Mouse (Mus musculus) erythroblast, adult 5-6 weeks (primary cell): Measurements from ENCODE around the gene Ankrd33. TPM values are rescaled to one million over a fixed set of nuclear protein-coding genes. Genes with fewer than 3 reads are reported as not detected.
A peak's percentile ranks its signal among the peaks of the same experiment; 100 is the strongest.

Source experiments
- ATAC-seq: replicated peaks from 2 replicates; pipeline ENCODE4 v1.8.0; 2016; ENCODE audit warnings: moderate number of reproducible peaks, mild to moderate bottlenecking, moderate TSS enrichment, inconsistent platforms; ENCODE audit not compliant: poor library complexity, low FRiP score, severe bottlenecking
- total RNA-seq, 2 experiments: library from RNA; stranded (forward) in 1 of 2; stranded (reverse) in 1 of 2; fragments of 150-400 nt in 1 of 2; fragments of 200-764, 138-1000 nt in 1 of 2; gene quantifications; 2 replicates each; pipeline versions ENCODE4 v1.2.3 to v1.2.4; 2015 to 2017; ENCODE audit warnings: low replicate concordance in 2 of 2

The Ankrd33 gene
- total RNA-seq, 2 experiments from 2014 or later, result not detected

- no peak for ATAC-seq
These were observed 29.2 kb downstream of the Ankrd33 start for GRCm38 (mm10) chr15:101144779-101145178.

- ATAC-seq, result peak; percentile 67; the same call in 1 of the 2 replicates
These were observed 30.0 kb downstream of the Ankrd33 start for GRCm38 (mm10) chr15:101145424-101146099.

DNA sequence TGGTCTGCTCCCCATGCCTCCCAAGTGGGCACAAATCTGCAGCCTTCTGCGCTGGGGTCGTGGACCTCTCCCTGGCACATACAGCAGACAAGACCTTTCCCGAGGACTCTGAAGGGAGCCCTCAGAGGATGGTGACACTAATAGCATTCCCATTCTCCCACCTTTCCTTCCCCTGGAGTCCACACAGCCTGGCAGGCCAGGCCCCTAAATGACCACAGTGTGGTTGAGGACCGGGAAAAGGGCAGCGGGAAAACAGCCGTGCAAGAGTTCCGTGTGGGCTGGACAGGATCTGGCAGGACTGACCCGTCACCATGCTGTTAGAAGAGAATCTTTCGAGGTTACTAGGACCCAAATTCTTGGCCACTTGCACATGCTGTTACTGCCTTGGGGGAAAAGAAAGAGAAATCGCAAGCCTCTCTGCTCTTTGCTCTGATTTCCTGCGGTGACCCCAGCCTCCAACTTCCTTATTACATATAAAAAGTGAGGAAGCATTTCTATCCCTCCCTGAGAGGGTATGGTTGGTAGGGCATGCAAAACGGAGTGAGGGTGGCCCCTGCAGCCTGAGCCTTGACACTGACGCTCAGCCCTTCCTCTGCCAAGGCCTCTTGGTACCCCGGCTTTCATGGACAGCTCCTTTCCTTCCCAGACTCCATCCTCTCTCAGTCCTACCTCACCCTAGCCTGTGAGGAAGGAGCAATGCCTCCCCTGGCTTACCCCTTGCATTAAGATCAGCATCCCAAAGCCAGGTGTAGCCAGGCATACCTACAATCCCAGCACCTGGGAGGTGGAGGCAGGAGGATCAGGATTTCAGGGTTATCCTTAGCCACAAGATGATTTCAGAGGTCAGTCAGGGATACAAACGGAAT lies 30.8 kb downstream of the Ankrd33 start:
- no peak for ATAC-seq

GRCm38 (mm10) chr15:101147115-101147909 lies 31.8 kb downstream of the Ankrd33 start:
- no peak for ATAC-seq

DNA sequence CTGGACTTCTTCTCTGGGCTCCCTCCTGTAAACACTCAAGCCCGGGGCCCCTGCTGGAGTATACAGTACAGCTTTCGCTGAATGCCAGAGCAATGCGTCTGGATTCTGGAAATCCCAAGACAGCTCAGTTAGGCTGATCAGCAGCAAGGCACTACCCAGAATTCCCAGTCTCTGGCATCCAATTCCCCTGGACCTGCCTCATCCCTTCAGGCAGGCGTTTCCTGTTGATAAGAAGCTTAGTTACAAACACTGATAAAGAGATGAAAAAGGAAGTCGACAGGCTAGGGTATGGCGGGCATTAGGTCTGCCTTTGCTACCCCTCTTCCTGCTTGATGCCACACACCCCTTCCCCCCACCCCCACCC lies 32.3 kb downstream of the Ankrd33 start:
- no peak for ATAC-seq

DNA sequence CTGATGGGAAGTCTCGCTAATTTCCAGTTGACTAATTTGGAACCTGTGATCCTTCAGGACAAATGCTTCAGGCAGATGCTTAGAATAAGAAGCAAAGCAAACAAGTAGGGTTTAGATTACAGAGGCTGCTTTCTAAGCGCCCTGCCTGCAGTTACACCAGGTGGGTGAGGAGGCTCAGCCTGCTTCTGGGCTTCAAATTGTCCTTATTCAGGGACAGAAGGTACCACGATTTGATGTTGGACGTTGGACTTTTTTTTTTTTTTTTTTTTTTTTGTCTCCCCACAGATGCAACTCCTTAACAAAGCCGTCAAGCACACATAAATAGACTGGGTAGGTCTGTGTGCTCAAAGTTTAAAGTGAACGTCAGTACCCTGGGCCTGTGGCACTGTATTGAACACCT lies 33.0 kb downstream of the Ankrd33 start:
- ATAC-seq, result no peak

- ATAC-seq, result no peak
These were observed 36.1 kb downstream of the Ankrd33 start for GRCm38 (mm10) chr15:101151409-101152261.

GRCm38 (mm10) chr15:101154700-101155616 lies 39.4 kb downstream of the Ankrd33 start:
- ATAC-seq, result no peak

- ATAC-seq, result no peak
These were observed 44.6 kb downstream of the Ankrd33 start for GRCm38 (mm10) chr15:101160128-101160527.

- no peak for ATAC-seq
These were observed 45.0 kb downstream of the Ankrd33 start for GRCm38 (mm10) chr15:101160591-101160990.

- no peak for ATAC-seq
These were observed 46.0 kb downstream of the Ankrd33 start for GRCm38 (mm10) chr15:101161534-101161933.

- no peak for ATAC-seq
These were observed 47.5 kb downstream of the Ankrd33 start for GRCm38 (mm10) chr15:101163056-101163458.

DNA sequence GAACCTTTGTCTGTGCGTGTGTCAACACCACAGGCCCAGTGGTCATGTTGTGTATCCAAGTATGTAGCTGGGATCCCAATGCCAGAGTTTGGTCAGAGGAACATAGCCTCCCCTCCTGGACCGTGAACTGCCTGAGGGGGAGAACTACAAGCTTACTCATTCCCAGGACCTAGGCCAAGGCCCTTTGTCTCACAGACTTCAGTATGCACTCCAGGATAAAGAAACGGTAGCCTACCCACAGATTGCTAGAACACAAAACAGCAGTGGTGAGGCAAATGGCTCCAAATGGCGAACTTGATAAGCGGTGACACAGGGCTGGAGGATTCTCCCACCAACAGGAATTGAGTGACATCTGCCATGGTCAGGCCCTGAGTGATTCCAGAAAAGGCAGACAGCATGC lies 48.3 kb downstream of the Ankrd33 start:
- no peak for ATAC-seq

DNA sequence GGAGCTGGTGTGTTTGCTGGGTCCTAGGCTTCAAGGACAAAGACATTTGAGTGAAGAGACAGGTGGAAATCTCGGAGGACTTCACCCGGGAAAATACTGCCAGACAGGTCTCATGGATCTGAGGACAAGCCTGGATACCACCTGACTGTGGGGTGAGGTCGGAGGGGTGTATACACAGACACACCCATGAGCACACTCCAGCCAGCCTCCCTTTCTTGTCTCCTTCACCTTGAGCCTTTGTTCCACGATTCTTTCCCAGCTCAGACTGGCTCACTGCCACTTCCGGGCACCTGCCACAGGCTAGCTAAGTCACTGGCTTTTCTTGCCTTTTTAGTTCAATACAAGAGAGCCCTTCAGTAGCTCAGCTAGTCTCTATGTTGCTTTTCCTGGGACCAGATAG lies 48.7 kb downstream of the Ankrd33 start:
- no peak for ATAC-seq

DNA sequence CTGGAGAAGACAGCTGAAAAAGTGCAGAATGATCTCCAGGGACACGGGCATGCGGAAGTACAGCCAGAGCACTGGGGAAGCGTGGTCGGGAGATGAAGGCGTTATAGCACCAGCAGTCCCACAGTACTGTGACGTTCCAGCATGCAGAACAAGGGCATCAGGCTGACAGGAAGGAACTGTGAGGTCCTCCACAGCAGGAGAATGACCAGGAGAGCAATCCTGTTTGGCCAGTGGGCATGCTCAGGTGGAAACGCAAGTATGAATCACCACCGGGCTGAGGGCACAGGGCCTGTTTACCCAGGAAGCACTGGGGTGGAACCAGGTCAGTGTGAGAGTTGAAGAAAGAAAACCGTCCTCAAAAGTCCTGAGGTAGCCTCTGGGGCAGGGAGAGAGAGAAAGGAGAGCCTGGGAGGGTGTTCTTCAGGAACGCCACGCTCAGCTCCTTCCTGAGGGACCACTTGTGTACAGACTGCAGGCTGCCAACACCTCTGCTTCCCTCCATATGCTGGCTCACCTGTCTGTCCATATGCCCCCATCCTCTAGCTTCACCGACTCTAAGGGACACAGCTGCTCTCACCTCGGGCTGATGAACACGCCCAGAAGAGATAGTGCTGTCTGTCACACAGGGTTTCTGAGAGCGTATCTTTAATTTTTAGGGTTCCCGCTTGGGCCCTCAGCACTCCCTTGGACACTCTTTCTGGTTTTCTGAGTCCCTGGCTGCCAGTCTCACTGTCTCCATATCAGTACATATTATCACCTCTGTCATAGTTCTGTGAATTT lies 50.3 kb downstream of the Ankrd33 start:
- ATAC-seq, result no peak

- no peak for ATAC-seq
These were observed 52.0 kb downstream of the Ankrd33 start for GRCm38 (mm10) chr15:101167553-101167952.
